Mouse (Mus musculus) MEL (cell line): ENCODE results near the gene Nr1h4. TPM values are rescaled to one million over a fixed set of nuclear protein-coding genes. Genes with fewer than 3 reads are reported as not detected.

Experiments
- DNase-seq: peaks from one replicate; pipeline ENCODE4 v3.0.0; 2011; ENCODE audit warnings: low read depth, low spot score
- H3K27ac ChIP-seq: 2 replicates; pipeline ENCODE4 v1.5.1; 2012; ENCODE audit warnings: low read depth, mild to moderate bottlenecking, control low read depth, low read length, moderate library complexity; ENCODE audit not compliant: control insufficient read depth
- H3K27me3 ChIP-seq, 2 experiments: fragments of 150-350 bp in 1 of 2; sonication (generic) in 1 of 2; 2 replicates each; pipeline ENCODE4 v1.6.1; 2012; ENCODE audit warnings: low read length in 2 of 2, mild to moderate bottlenecking in 2 of 2, improper control_type of control experiment in 1 of 2, moderate library complexity in 1 of 2; ENCODE audit not compliant: insufficient read depth in 2 of 2, control insufficient read depth in 1 of 2
- H3K36me3 ChIP-seq, 2 experiments: 2 replicates each; pipeline ENCODE4 v1.6.1; 2012 to 2014; ENCODE audit warnings: low read length in 2 of 2, improper control_type of control experiment in 1 of 2, inconsistent platforms in 1 of 2, mild to moderate bottlenecking in 1 of 2; ENCODE audit not compliant: insufficient read depth in 2 of 2, control insufficient read depth in 1 of 2
- H3K4me1 ChIP-seq, 2 experiments: fragments of 150-350 bp in 1 of 2; sonication (generic) in 1 of 2; 2 replicates each; pipeline ENCODE4 v1.6.1; 2012; ENCODE audit warnings: low read length in 2 of 2, improper control_type of control experiment in 1 of 2, mild to moderate bottlenecking in 1 of 2; ENCODE audit not compliant: insufficient read depth in 2 of 2, control insufficient read depth in 1 of 2
- H3K4me3 ChIP-seq, 2 experiments: fragments of 150-350 bp in 1 of 2; sonication (generic) in 1 of 2; 2 replicates each; pipeline ENCODE4 v1.5.1; 2012; ENCODE audit warnings: low read depth in 2 of 2, low read length in 2 of 2, mild to moderate bottlenecking in 2 of 2, moderate library complexity in 2 of 2, control low read depth in 1 of 2, improper control_type of control experiment in 1 of 2; ENCODE audit not compliant: control insufficient read depth in 1 of 2, insufficient read depth in 1 of 2
- H3K79me2 ChIP-seq: 2 replicates; pipeline ENCODE4 v1.6.1; 2012; ENCODE audit warnings: mild to moderate bottlenecking, low read length, moderate library complexity; ENCODE audit not compliant: control insufficient read depth, poor library complexity, insufficient read depth
- H3K9ac ChIP-seq: 2 replicates; pipeline ENCODE4 v1.6.1; 2012; ENCODE audit warnings: low read depth, mild to moderate bottlenecking, control low read depth, low read length, moderate library complexity; ENCODE audit not compliant: control insufficient read depth, poor library complexity, severe bottlenecking
- H3K9me3 ChIP-seq: fragments of 150-350 bp; sonication (generic); replicated peaks from 2 replicates; pipeline ENCODE4 v1.6.1; 2012; ENCODE audit warnings: mild to moderate bottlenecking, low read length, improper control_type of control experiment, moderate library complexity; ENCODE audit not compliant: insufficient read depth
- CHD1 ChIP-seq: IDR thresholded peaks from 2 replicates; pipeline ENCODE4 v1.6.1; 2012; ENCODE audit warnings: low read depth, mild to moderate bottlenecking, inconsistent platforms, low read length, improper control_type of control experiment
- CHD2 ChIP-seq: IDR thresholded peaks from 2 replicates; pipeline ENCODE4 v1.6.1; 2011; ENCODE audit warnings: low read length, improper control_type of control experiment
- CTCF ChIP-seq, 3 experiments: IDR thresholded peaks in 2 of 3; conservative IDR thresholded peaks in 1 of 3; 2 replicates each; pipeline ENCODE4 v1.5.1; 2011 to 2012; ENCODE audit warnings: low read length in 3 of 3, low read depth in 2 of 3, mild to moderate bottlenecking in 2 of 3, improper control_type of control experiment in 1 of 3, inconsistent platforms in 1 of 3, mixed read lengths in 1 of 3, moderate library complexity in 1 of 3; ENCODE audit not compliant: control insufficient read depth in 1 of 3, insufficient read depth in 1 of 3, poor library complexity in 1 of 3, severe bottlenecking in 1 of 3
- E2F4 ChIP-seq: IDR thresholded peaks from 2 replicates; pipeline ENCODE4 v1.6.1; 2011; ENCODE audit warnings: low read depth, low read length, improper control_type of control experiment, borderline replicate concordance
- EP300 ChIP-seq, 2 experiments: IDR thresholded peaks; 2 replicates each; pipeline ENCODE4 v1.6.1; 2011; ENCODE audit warnings: improper control_type of control experiment in 2 of 2, low read length in 2 of 2, low read depth in 1 of 2, mild to moderate bottlenecking in 1 of 2
- ETS1 ChIP-seq: IDR thresholded peaks from 2 replicates; pipeline ENCODE4 v1.6.1; 2012; ENCODE audit warnings: low read depth, mild to moderate bottlenecking, inconsistent platforms, low read length, improper control_type of control experiment, moderate library complexity
- GATA1 ChIP-seq: IDR thresholded peaks from 2 replicates; pipeline ENCODE4 v1.6.1; 2011; ENCODE audit warnings: low read depth, low read length, improper control_type of control experiment
- HCFC1 ChIP-seq: IDR thresholded peaks from 2 replicates; pipeline ENCODE4 v1.6.1; 2012; ENCODE audit warnings: low read depth, mild to moderate bottlenecking, inconsistent platforms, low read length, improper control_type of control experiment, moderate library complexity
- MAFK ChIP-seq: IDR thresholded peaks from 2 replicates; pipeline ENCODE4 v1.6.1; 2011; ENCODE audit warnings: low read depth, mild to moderate bottlenecking, low read length, improper control_type of control experiment, borderline replicate concordance
- MAX ChIP-seq: IDR thresholded peaks from 2 replicates; pipeline ENCODE4 v1.6.1; 2011; ENCODE audit warnings: low read length, improper control_type of control experiment
- MAZ ChIP-seq: IDR thresholded peaks from 2 replicates; pipeline ENCODE4 v1.6.1; 2012; ENCODE audit warnings: low read depth, mild to moderate bottlenecking, inconsistent platforms, low read length, improper control_type of control experiment
- MXI1 ChIP-seq: IDR thresholded peaks from 2 replicates; pipeline ENCODE4 v1.6.1; 2011; ENCODE audit warnings: mild to moderate bottlenecking, low read depth, low read length, improper control_type of control experiment
- MYB ChIP-seq: IDR thresholded peaks from 2 replicates; pipeline ENCODE4 v1.6.1; 2011; ENCODE audit warnings: mild to moderate bottlenecking, low read depth, low read length, improper control_type of control experiment
- NELFE ChIP-seq: IDR thresholded peaks from 2 replicates; pipeline ENCODE4 v1.6.1; 2011; ENCODE audit warnings: low read depth, low read length, improper control_type of control experiment
- NRF1 ChIP-seq: IDR thresholded peaks from 2 replicates; pipeline ENCODE4 v1.6.1; 2014; ENCODE audit warnings: low read depth, mild to moderate bottlenecking, inconsistent platforms, low read length, improper control_type of control experiment, moderate library complexity; ENCODE audit not compliant: poor library complexity, insufficient read depth, severe bottlenecking
- POLR2A ChIP-seq, 2 experiments: IDR thresholded peaks; 2 replicates each; pipeline ENCODE4 v1.6.1; 2011 to 2012; ENCODE audit warnings: low read length in 2 of 2, mild to moderate bottlenecking in 2 of 2, control low read depth in 1 of 2, improper control_type of control experiment in 1 of 2, low read depth in 1 of 2, moderate library complexity in 1 of 2; ENCODE audit not compliant: control insufficient read depth in 1 of 2, insufficient read depth in 1 of 2, poor library complexity in 1 of 2
- POLR2AphosphoS5 ChIP-seq: IDR thresholded peaks from 2 replicates; pipeline ENCODE4 v1.6.1; 2012; ENCODE audit warnings: low read depth, borderline replicate concordance, mild to moderate bottlenecking, inconsistent platforms, low read length, moderate library complexity, mixed read lengths
- RAD21 ChIP-seq: IDR thresholded peaks from 2 replicates; pipeline ENCODE4 v1.6.1; 2011; ENCODE audit warnings: mild to moderate bottlenecking, low read depth, low read length, improper control_type of control experiment
- RCOR1 ChIP-seq: IDR thresholded peaks from 2 replicates; pipeline ENCODE4 v1.6.1; 2012; ENCODE audit warnings: low read depth, mild to moderate bottlenecking, inconsistent platforms, low read length, improper control_type of control experiment
- SIN3A ChIP-seq: IDR thresholded peaks from 2 replicates; pipeline ENCODE4 v1.6.1; 2012; ENCODE audit warnings: low read length, improper control_type of control experiment, inconsistent platforms
- TAL1 ChIP-seq: IDR thresholded peaks from 2 replicates; pipeline ENCODE4 v1.6.1; 2012; ENCODE audit warnings: mild to moderate bottlenecking, inconsistent platforms, low read length, moderate library complexity, mixed read lengths
- TBP ChIP-seq: IDR thresholded peaks from 2 replicates; pipeline ENCODE4 v1.8.0; 2011; ENCODE audit warnings: low read depth, low read length, improper control_type of control experiment
- UBTF ChIP-seq: IDR thresholded peaks from 2 replicates; pipeline ENCODE4 v1.6.1; 2012; ENCODE audit warnings: low read depth, mild to moderate bottlenecking, inconsistent platforms, low read length, improper control_type of control experiment, moderate library complexity, borderline replicate concordance; ENCODE audit not compliant: insufficient read depth
- USF1 ChIP-seq: IDR thresholded peaks from 2 replicates; pipeline ENCODE4 v1.6.1; 2014; ENCODE audit warnings: low read depth, mild to moderate bottlenecking, inconsistent platforms, low read length, improper control_type of control experiment, moderate library complexity
- USF2 ChIP-seq, 2 experiments: IDR thresholded peaks; 2 replicates each; pipeline ENCODE4 v1.6.1; 2011 to 2012; ENCODE audit warnings: improper control_type of control experiment in 2 of 2, low read length in 2 of 2, borderline replicate concordance in 1 of 2, inconsistent platforms in 1 of 2, low read depth in 1 of 2, mild to moderate bottlenecking in 1 of 2; ENCODE audit not compliant: insufficient read depth in 1 of 2
- ZC3H11A ChIP-seq: IDR thresholded peaks from 2 replicates; pipeline ENCODE4 v1.6.1; 2012; ENCODE audit warnings: low read depth, mild to moderate bottlenecking, inconsistent platforms, low read length, improper control_type of control experiment
- ZMIZ1 ChIP-seq: IDR thresholded peaks from 2 replicates; pipeline ENCODE4 v1.6.1; 2012; ENCODE audit warnings: low read depth, mild to moderate bottlenecking, inconsistent platforms, low read length, improper control_type of control experiment, moderate library complexity
- ZNF384 ChIP-seq: IDR thresholded peaks from 2 replicates; pipeline ENCODE4 v1.6.1; 2012; ENCODE audit warnings: low read depth, mild to moderate bottlenecking, inconsistent platforms, low read length, improper control_type of control experiment
- polyA plus RNA-seq, 2 experiments: library from polyadenylated mRNA; stranded (reverse) in 1 of 2; unstranded in 1 of 2; fragments of >175 nt in 1 of 2; fragments of >200 nt in 1 of 2; gene quantifications; 2 replicates each; pipeline versions ENCODE4 v1.2.1 to v1.2.4; 2012; ENCODE audit warnings: low replicate concordance in 2 of 2, low read depth in 1 of 2; ENCODE audit not compliant: insufficient read length in 2 of 2, insufficient read depth in 1 of 2, missing spikeins in 1 of 2
- total RNA-seq: library from RNA; depleted of rRNA; stranded (reverse); fragments of 300-350 nt; gene quantifications from 2 replicates; pipeline ENCODE4 v1.2.3, GENCODE M21; 2012

Gene Nr1h4
- total and polyA plus RNA-seq, 3 experiments = not detected

- TF ChIP-seq MAFK = no peak
- TF ChIP-seq HCFC1 = no peak
- TF ChIP-seq RAD21 = no peak
- TF ChIP-seq E2F4 = no peak
- TF ChIP-seq USF2 (IDR thresholded peaks at IDR 0.05; ENCODE audit: borderline replicate concordance in 1 of 2, insufficient read depth in 1 of 2, low read depth in 1 of 2, low read length in 2 of 2) = no peak
- no peak for TF ChIP-seq ZMIZ1
- TF ChIP-seq SIN3A = no peak
- TF ChIP-seq MAZ = no peak
- TF ChIP-seq TAL1 = no peak
- no peak for TF ChIP-seq TBP
- TF ChIP-seq MAX = no peak
- TF ChIP-seq NRF1 = no peak
- TF ChIP-seq MYB = no peak
- TF ChIP-seq NELFE = no peak
- H3K27me3 ChIP-seq = no peaks in the 10 kb centered on the region
- no peak overlapping the region for H3K4me3 ChIP-seq
- DNase-seq = no peak
- no peaks in the 10 kb centered on the region for H3K36me3 ChIP-seq
- no peaks in the 10 kb centered on the region for H3K4me1 ChIP-seq
- no peak overlapping the region for H3K9ac ChIP-seq
- H3K79me2 ChIP-seq = no peaks in the 10 kb centered on the region
- no peaks in the 10 kb centered on the region for H3K9me3 ChIP-seq
- H3K27ac ChIP-seq = no peak overlapping the region
Measured at GRCm38 (mm10) chr10:89573421-89573820, 40.0 kb upstream of the Nr1h4 start.

- TF ChIP-seq POLR2AphosphoS5 (no peak), MXI1 (no peak), CHD2 (no peak), E2F4 (no peak), USF2 (IDR thresholded peaks at IDR 0.05; ENCODE audit: borderline replicate concordance in 1 of 2, insufficient read depth in 1 of 2, low read depth in 1 of 2, low read length in 2 of 2) (no peak), GATA1 (no peak), MAFK (no peak), ZC3H11A (no peak), ZNF384 (no peak), POLR2A (IDR thresholded peaks at IDR 0.05; ENCODE audit: control insufficient read depth in 1 of 2, insufficient read depth in 1 of 2, low read depth in 1 of 2, low read length in 2 of 2, poor library complexity in 1 of 2) (no peak), EP300 (IDR thresholded peaks at IDR 0.05; ENCODE audit: low read depth in 1 of 2, low read length in 2 of 2) (no peak), ETS1 (no peak), RCOR1 (no peak), CTCF (IDR thresholded peaks at IDR 0.05 in 2 of 3, conservative IDR thresholded peaks at IDR 0.05 in 1 of 3; ENCODE audit: control insufficient read depth in 1 of 3, insufficient read depth in 1 of 3, low read depth in 2 of 3, low read length in 3 of 3, poor library complexity in 1 of 3, severe bottlenecking in 1 of 3) (no peak), MAX (no peak), CHD1 (no peak), UBTF (no peak), SIN3A (no peak), USF1 (no peak), NRF1 (no peak)
- TF ChIP-seq, all 39 proteins: peak for 0
- Histone ChIP-seq H3K36me3 (no peaks in the 10 kb centered on the region), H3K9ac (no peak overlapping the region), H3K27me3 (no peaks in the 10 kb centered on the region), H3K79me2 (no peaks in the 10 kb centered on the region), H3K4me1 (no peaks in the 10 kb centered on the region), H3K4me3 (no peak overlapping the region), H3K9me3 (no peaks in the 10 kb centered on the region), H3K27ac (no peak overlapping the region)
- no peak for DNase-seq
Measured at GRCm38 (mm10) chr10:89572946-89573345, 39.6 kb upstream of the Nr1h4 start.
